Mouse (Mus musculus) spleen, adult 2 months (tissue): ENCODE measurements around the gene Plch1. TPM values are rescaled to one million over a fixed set of nuclear protein-coding genes. Genes with fewer than 3 reads are reported as not detected.

Source experiments
- DNase-seq, 2 experiments: peaks; one replicate each; pipeline versions ENCODE4 v3.0.0 to v3.0.0-alpha.2; 2012 to 2021; ENCODE audit warnings: low spot score in 2 of 2, low read depth in 1 of 2
- H3K27ac ChIP-seq: fragments of 200-500 bp; 2 replicates; pipeline ENCODE4 v1.5.1; 2012; ENCODE audit warnings: low read length, inconsistent platforms; ENCODE audit not compliant: insufficient read depth
- H3K27me3 ChIP-seq: fragments of 200-500 bp; 2 replicates; pipeline ENCODE4 v1.6.1; 2012; ENCODE audit warnings: mild to moderate bottlenecking, moderate library complexity, low read length, inconsistent platforms; ENCODE audit not compliant: control insufficient read depth, insufficient read depth
- H3K36me3 ChIP-seq: fragments of 200-500 bp; 2 replicates; pipeline ENCODE4 v1.6.1; 2012; ENCODE audit warnings: mild to moderate bottlenecking, low read length, inconsistent platforms; ENCODE audit not compliant: control insufficient read depth, insufficient read depth
- H3K4me1 ChIP-seq: fragments of 200-500 bp; 2 replicates; pipeline ENCODE4 v1.6.1; 2011; ENCODE audit warnings: inconsistent platforms; ENCODE audit not compliant: control insufficient read depth, insufficient read depth, insufficient read length
- H3K4me3 ChIP-seq: fragments of 200-500 bp; 2 replicates; pipeline ENCODE4 v1.5.1; 2011; ENCODE audit warnings: mild to moderate bottlenecking, inconsistent platforms; ENCODE audit not compliant: insufficient read depth, insufficient read length; ENCODE audit errors: extremely low read depth
- CTCF ChIP-seq: fragments of 200-500 bp; IDR thresholded peaks from 2 replicates; pipeline ENCODE4 v1.5.1; 2011; ENCODE audit warnings: mild to moderate bottlenecking, inconsistent platforms; ENCODE audit not compliant: insufficient read depth, insufficient read length, insufficient replicate concordance; ENCODE audit errors: extremely low read depth
- POLR2A ChIP-seq: fragments of 200-500 bp; IDR thresholded peaks from 2 replicates; pipeline ENCODE4 v1.6.1; 2011; ENCODE audit warnings: low read depth, low read length, inconsistent platforms
- WGBS: fragments of 180-500 bp; shearing (Covaris S2); methylation state at CpG from one replicate; pipeline ENCODE4 v1.1.7; 2018; 5-methylcytosine and 5-hydroxymethylcytosine counted together
- polyA plus RNA-seq: library from polyadenylated mRNA; depleted of rRNA; stranded (reverse); fragments of >200 nt; gene quantifications from 2 replicates; pipeline ENCODE4 v1.2.3, GENCODE M21; 2012

The Plch1 gene
- polyA plus RNA-seq, 1 experiment = 0.02 TPM

DNA sequence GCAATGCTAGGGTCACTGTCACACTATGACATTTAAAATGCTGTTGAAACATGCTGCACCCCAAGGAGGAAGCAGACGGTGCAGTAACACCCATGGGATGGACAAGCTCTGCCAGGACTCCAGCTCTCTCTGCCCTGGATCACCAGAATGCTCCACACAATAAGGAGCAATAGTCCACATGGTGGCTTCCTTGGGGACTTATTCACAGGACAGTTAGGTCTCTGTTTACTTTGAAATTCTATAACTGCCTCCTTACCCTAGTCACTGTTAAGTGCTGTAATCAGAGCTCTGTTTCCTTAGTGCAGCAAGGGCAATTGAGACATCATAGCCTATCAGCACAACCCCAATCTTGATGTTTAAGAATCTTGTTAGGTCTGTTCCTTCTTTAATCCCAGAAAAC, 92.4 kb downstream of the Plch1 start:
- TF ChIP-seq POLR2A = no peak
- TF ChIP-seq CTCF = no peak
- Histone ChIP-seq H3K27me3 (no peaks in the 10 kb centered on the region), H3K36me3 (no peaks in the 10 kb centered on the region), H3K4me3 (no peak overlapping the region), H3K4me1 (no peaks in the 10 kb centered on the region), H3K27ac (no peak overlapping the region)
- WGBS = 82% methylated on average over 1 of the region's 1 CpGs
- DNase-seq = no peak

DNA sequence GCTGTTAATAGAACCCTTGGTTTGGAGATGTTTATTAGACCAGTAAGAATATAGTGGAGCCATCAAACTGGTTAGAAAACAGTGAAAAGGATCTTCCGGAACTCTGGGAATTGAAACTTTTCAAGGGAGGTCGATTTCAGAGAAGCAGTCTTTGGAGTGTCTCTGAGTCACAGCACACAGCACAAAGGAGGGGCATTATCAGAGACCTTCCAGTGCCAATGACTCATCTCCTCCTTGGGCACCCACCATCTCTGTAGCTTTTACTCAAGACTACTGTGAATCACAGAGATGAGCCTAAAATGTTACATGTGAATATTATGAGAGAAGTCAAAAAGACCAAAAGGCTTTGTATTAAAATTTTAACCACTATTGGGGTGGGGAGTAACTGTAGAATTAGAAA, 93.8 kb downstream of the Plch1 start:
- H3K4me1 ChIP-seq = no peaks in the 10 kb centered on the region
- H3K27me3 ChIP-seq = no peaks in the 10 kb centered on the region
- TF ChIP-seq CTCF (no peak), POLR2A (no peak)
- no peaks in the 10 kb centered on the region for H3K36me3 ChIP-seq
- no peak overlapping the region for H3K27ac ChIP-seq
- 85% methylated on average over 2 of the region's 2 CpGs for WGBS
- no peak overlapping the region for H3K4me3 ChIP-seq
- DNase-seq = no peak

DNA sequence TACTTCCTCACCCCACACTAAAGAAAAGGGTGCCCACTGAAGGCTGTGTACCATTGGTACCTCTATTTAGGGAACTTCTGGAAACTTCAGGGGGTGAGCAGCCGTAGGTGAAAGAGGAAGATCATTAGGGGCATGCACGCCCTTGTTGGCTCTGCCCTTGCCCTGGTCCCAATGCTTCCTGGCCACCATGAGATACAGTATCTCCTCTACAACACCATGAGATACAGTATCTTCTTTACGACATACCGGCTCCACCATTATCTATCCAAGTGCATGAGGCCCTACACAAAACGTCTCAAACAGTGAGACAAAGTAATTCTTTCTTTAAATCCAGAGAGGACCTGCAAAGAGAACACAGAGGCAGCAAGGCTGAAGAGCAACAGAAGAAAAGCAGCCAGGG, 98.6 kb downstream of the Plch1 start:
- TF ChIP-seq POLR2A = no peak
- TF ChIP-seq CTCF = no peak
- no peak for DNase-seq

DNA sequence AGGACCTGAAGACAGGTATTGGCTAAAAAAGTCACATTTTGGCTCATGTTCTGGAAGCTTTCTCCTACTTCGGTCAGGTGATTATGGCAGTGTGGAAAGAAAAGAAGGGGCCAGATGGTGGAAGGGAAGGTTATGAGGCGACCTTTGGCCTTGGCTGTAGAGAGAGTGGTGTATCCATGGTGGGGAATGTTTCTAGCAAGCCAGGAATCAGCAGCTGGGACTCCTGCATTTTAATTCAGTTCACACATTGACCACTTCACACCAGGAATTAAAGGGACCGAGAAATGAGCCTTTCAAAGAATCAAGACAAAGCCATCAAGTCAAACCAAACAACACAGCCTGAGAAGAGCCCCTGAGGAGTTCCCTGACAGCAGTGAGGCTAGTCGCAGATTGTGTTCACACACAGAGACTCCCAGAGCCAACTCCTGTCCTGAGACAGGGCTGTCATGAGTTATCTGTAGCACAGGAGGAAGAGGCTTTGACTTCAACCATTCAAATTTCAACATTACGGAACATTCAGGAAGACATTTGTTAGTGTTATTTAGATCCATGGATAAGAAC, 112.4 kb downstream of the Plch1 start:
- no peak overlapping the region for H3K4me3 ChIP-seq
- H3K36me3 ChIP-seq = no peaks in the 10 kb centered on the region
- no peaks in the 10 kb centered on the region for H3K27me3 ChIP-seq
- H3K27ac ChIP-seq = no peak overlapping the region
- no peaks in the 10 kb centered on the region for H3K4me1 ChIP-seq
- 73% methylated on average over 5 of the region's 5 CpGs for whole genome bisulfite sequencing
- TF ChIP-seq POLR2A (no peak), CTCF (no peak)
- DNase-seq = no peak

More for the DNA sequence above, 98.6 kb downstream of the Plch1 start:
- H3K4me3 ChIP-seq = no peak overlapping the region
- H3K27me3 ChIP-seq = no peaks in the 10 kb centered on the region
- H3K36me3 ChIP-seq = no peaks in the 10 kb centered on the region
- no peaks in the 10 kb centered on the region for H3K4me1 ChIP-seq
- WGBS = 56% methylated on average over 5 of the region's 5 CpGs
- no peak overlapping the region for H3K27ac ChIP-seq

DNA sequence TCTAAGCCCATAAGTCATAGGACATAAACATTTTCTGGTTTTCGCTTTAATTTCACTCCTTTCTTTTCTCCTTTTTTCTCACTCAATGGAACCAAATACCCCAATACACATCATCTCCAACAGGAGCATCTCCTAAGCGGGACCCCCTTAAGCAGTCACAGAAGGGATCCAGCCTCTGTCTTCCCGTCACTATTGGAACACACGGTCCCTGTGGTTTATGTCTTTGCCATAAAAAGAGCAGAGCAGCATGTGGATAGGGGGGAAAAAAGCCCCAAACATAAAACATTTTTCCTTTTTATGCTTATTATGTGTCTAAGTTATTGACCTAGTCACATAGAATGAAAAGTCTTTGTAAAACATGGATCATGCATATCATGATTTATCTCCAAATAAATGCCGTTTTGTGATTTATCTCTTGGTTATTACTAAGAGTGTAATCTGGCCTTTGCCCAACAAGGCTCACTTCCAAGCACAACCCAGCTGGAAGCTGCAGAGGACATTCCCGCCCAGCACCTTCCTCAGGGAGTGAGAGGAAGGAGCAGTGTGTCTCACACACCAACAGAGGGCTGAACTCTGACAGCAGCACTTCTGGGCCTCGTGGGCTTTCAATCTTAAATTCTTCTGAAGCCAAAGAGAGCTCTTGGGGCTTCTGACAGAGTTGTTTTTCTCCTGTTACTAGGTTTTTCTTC, 126.5 kb downstream of the Plch1 start:
- TF ChIP-seq CTCF (no peak), POLR2A (no peak)
- H3K36me3 ChIP-seq = no peaks in the 10 kb centered on the region
- DNase-seq = no peak
- H3K4me3 ChIP-seq = no peak overlapping the region
- no peaks in the 10 kb centered on the region for H3K4me1 ChIP-seq
- WGBS = 78% methylated on average over 7 of the region's 7 CpGs
- H3K27me3 ChIP-seq = no peaks in the 10 kb centered on the region
- no peak overlapping the region for H3K27ac ChIP-seq

DNA sequence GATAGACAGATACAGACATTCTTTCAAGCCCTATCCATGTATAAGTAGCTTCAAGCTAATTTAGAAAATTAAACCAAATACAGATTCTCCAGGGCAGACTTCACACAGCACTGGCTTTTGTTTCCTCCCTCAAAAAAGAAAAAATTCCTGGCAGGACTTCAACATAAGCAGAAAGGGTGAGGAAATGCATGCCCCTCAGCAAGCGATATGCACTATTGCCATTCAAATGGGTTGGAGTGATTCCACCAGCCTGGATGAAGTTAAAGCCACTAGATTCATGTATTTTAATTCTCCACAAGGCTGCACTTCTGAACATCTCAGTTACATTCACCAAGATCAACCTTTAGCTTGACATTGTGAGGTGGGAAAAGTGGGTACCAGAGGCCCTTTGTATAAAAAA, 138.5 kb downstream of the Plch1 start:
- WGBS = 93% methylated on average over 1 of the region's 1 CpGs
- H3K4me3 ChIP-seq = no peak overlapping the region
- H3K27me3 ChIP-seq = no peaks in the 10 kb centered on the region
- TF ChIP-seq POLR2A (no peak), CTCF (no peak)
- DNase-seq = no peak
- H3K36me3 ChIP-seq = no peaks in the 10 kb centered on the region
- no peak overlapping the region for H3K27ac ChIP-seq
- no peaks in the 10 kb centered on the region for H3K4me1 ChIP-seq

DNA sequence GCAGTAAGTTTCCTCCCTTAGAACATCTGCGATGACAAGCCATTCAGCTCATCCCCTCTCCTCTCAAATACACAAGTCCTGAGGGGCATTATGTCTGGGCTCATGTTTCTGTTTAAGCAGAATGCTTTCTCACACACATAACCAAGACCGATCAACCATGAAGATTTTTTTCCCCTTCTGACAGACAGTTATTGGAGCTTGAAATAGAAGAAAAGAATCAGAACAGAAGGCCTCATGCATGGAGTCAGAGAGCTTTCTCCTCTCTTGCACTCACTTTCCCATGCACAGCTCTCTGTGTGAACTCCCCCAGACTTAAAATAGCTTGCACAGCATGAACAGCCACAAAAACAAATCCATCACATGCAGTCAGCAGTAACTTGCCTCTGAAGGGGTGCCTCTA, 159.2 kb downstream of the Plch1 start:
- 91% methylated on average over 2 of the region's 2 CpGs for WGBS
- no peaks in the 10 kb centered on the region for H3K36me3 ChIP-seq

More for the DNA sequence above, 159.2 kb downstream of the Plch1 start:
- H3K4me3 ChIP-seq = no peak overlapping the region
- no peak for TF ChIP-seq CTCF
- TF ChIP-seq POLR2A = no peak
- no peaks in the 10 kb centered on the region for H3K27me3 ChIP-seq
- H3K27ac ChIP-seq = no peak overlapping the region
- no peak for DNase-seq
- no peaks in the 10 kb centered on the region for H3K4me1 ChIP-seq
